Mouse (Mus musculus): Measurements from ENCODE around the gene ccdc198. TPM values are rescaled to one million over a fixed set of nuclear protein-coding genes. Genes with fewer than 3 reads are reported as not detected.
A peak's percentile ranks its signal among the peaks of the same experiment; 100 is the strongest.
"Not testable (repeated sequence)": the region's sequence is repeated elsewhere in the genome, so short reads cannot be mapped to it uniquely, and the experiment has no call there.

The ccdc198 gene
- polyA plus RNA-seq, 1 experiment from 2014 or later, result 1.3 TPM

DNA sequence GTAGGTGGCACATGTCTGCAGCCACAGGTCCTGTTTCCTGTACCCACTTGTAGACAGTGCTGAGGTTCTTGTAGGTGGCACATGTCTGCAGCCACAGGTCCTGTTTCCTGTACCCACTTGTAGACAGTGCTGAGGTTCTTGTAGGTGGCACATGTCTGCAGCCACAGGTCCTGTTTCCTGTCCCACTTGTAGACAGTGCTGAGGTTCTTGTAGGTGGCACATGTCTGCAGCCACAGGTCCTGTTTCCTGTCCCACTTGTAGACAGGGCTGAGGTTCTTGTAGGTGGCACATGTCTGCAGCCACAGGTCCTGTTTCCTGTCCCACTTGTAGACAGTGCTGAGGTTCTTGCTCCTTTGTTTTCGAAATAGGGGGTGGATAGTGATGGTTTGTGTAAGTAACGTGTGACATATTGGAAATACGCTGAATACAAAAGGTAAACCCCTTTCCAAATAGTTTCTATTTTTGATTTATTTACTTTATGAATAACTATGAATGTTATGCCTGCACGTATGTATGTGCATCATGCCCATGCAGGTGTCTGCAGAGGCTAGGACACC lies 25.7 kb downstream of the ccdc198 start:
- H3K4me3 ChIP-seq (ENCODE audit: low read depth, low read length); H3K9me3 ChIP-seq (ENCODE audit: control insufficient read depth, low read length); H3K4me2 ChIP-seq (replicated peaks; ENCODE audit: low read depth, low read length); H3K36me3 ChIP-seq (ENCODE audit: control insufficient read depth, insufficient read depth, low read length); DNase-seq (ENCODE audit: low spot score); H3K27me3 ChIP-seq (ENCODE audit: control insufficient read depth, insufficient read depth, low read length); H3K27ac ChIP-seq (ENCODE audit: low read depth, low read length); H3K9ac ChIP-seq (ENCODE audit: low read depth, low read length); ATAC-seq (ENCODE audit: low FRiP score); H3K4me1 ChIP-seq (replicated peaks; ENCODE audit: control insufficient read depth, insufficient read depth, low read length): not testable (repeated sequence)
- WGBS, result 93% methylated on average over 4 of the region's 4 CpGs

DNA sequence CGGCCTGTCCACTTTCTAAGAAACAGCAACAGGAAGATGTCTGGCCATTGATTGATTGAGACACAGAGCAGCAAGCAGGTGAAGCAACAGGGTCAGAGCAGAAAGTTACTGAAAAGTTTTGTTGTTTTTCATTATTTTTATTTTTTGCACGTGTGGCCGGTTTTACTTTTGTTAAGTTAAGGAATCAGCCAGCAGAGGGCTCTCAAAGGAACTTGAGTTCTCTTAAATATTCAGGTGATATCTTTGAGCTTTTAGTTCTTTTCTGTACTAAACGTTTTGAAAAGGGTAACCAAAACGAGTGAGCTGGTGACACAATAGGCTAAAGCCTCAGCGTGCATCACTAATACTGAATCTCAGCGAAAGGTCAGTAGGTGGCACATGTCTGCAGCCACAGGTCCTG lies 26.6 kb downstream of the ccdc198 start:
- WGBS, result 78% methylated on average over 7 of the region's 7 CpGs
- ATAC-seq (ENCODE audit: low FRiP score) (no peak), DNase-seq (ENCODE audit: low spot score) (no peak)
- Histone ChIP-seq H3K27ac (ENCODE audit: low read depth, low read length) (no peak overlapping the region), H3K36me3 (ENCODE audit: control insufficient read depth, insufficient read depth, low read length) (no peaks in the 10 kb centered on the region), H3K4me1 (replicated peaks; ENCODE audit: control insufficient read depth, insufficient read depth, low read length) (no peaks in the 10 kb centered on the region), H3K9me3 (ENCODE audit: control insufficient read depth, low read length) (no peaks in the 10 kb centered on the region), H3K4me3 (ENCODE audit: low read depth, low read length) (no peak overlapping the region), H3K27me3 (ENCODE audit: control insufficient read depth, insufficient read depth, low read length) (no peaks in the 10 kb centered on the region), H3K9ac (ENCODE audit: low read depth, low read length) (no peak overlapping the region), H3K4me2 (replicated peaks; ENCODE audit: low read depth, low read length) (no peak overlapping the region)

DNA sequence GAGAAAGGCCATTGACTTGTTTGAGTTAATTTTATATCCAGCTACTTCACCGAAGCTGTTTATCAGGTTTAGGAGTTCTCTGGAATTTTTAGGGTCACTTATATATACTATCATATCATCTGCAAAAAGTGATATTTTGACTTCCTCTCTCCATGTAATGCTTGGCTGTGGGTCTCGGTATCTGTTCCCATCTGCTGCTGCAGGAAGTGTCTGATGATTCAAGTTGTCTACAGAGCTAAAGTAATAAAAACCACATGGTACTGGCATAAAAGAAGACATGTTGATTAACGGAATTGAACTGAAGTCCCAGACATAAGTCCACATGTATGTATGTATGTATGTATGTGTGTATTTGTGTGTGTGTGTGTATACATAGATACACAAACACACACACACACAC lies 35.1 kb downstream of the ccdc198 start:
- H3K27me3 ChIP-seq (ENCODE audit: control insufficient read depth, insufficient read depth, low read length); H3K9me3 ChIP-seq (ENCODE audit: control insufficient read depth, low read length); DNase-seq (ENCODE audit: low spot score); H3K4me1 ChIP-seq (replicated peaks; ENCODE audit: control insufficient read depth, insufficient read depth, low read length); H3K4me3 ChIP-seq (ENCODE audit: low read depth, low read length); H3K4me2 ChIP-seq (replicated peaks; ENCODE audit: low read depth, low read length); H3K36me3 ChIP-seq (ENCODE audit: control insufficient read depth, insufficient read depth, low read length); H3K9ac ChIP-seq (ENCODE audit: low read depth, low read length); ATAC-seq (ENCODE audit: low FRiP score); H3K27ac ChIP-seq (ENCODE audit: low read depth, low read length): not testable (repeated sequence)
- whole genome bisulfite sequencing, result 85% methylated on average over 3 of the region's 3 CpGs

DNA sequence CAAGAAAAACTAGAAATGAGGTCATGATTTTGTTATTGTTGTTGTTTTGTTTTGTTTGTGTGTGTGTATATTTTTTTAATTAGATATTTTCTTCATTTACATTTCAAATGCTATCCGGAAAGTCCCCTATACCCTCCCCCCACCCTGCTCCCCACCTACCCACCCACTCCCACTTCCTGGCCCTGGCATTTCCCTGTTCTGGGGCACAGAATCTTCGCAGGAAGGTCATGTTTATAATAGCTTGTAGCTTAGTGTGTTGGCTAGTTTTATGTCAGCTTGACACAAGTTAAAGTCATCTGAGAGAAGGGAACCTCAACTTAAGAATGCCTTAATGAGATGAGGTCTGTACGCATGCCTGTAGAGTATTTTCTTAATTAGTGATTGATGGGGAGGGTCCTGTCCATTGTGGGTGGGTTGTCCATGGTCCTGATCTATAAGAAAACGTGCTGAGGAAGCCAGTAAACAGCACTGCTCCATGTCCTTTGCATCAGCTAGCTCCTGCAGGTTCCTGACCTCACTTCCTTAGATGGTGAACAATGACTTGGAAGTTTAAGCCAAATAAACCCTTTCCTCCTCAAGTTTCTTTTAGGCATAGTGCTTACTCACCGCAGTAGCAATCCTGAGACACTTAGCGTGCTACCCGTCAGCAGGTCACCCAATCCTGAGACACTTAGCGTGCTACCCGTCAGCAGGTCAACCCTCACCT lies 44.0 kb downstream of the ccdc198 start:
- Histone ChIP-seq H3K9me3 (ENCODE audit: control insufficient read depth, low read length) (no peaks in the 10 kb centered on the region), H3K4me1 (replicated peaks; ENCODE audit: control insufficient read depth, insufficient read depth, low read length) (no peaks in the 10 kb centered on the region), H3K27ac (ENCODE audit: low read depth, low read length) (no peak overlapping the region), H3K9ac (ENCODE audit: low read depth, low read length) (no peak overlapping the region), H3K4me2 (replicated peaks; ENCODE audit: low read depth, low read length) (no peak overlapping the region), H3K27me3 (ENCODE audit: control insufficient read depth, insufficient read depth, low read length) (no peaks in the 10 kb centered on the region), H3K4me3 (ENCODE audit: low read depth, low read length) (no peak overlapping the region), H3K36me3 (ENCODE audit: control insufficient read depth, insufficient read depth, low read length) (no peaks in the 10 kb centered on the region)
- DNase-seq (ENCODE audit: low spot score), result no peak
- ATAC-seq (ENCODE audit: low FRiP score), result no peak
- WGBS, result 80% methylated on average over 9 of the region's 9 CpGs

DNA sequence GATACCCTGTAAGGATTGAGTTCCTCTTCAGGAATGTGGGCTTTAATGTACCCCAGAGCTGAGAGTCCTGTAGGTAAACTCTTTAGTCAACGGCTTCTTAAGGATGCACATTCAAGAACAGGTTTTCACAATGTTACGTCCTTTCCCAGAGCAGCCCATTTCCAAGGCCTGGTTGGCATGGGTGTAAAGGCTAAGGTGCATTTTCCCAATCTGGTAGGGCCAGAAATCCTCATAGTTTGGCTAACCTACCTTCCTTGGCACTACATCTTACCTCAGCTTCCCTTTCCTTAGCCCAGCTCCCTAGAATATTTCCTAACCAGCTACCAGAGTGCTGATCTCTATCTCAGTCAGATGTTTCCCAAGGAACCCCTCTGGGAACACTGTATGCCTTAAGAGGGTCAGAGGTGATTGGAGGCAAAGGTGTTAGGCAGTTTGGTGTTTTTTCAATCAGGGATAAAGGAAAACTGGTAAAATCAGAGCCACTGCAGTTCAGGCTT lies 48.2 kb downstream of the ccdc198 start:
- H3K4me3 ChIP-seq (ENCODE audit: low read depth, low read length), result no peak overlapping the region
- H3K4me1 ChIP-seq (replicated peaks; ENCODE audit: control insufficient read depth, insufficient read depth, low read length), result no peaks in the 10 kb centered on the region
- no peak for ATAC-seq (ENCODE audit: low FRiP score)
- H3K9me3 ChIP-seq (ENCODE audit: control insufficient read depth, low read length), result no peaks in the 10 kb centered on the region
- H3K4me2 ChIP-seq (replicated peaks; ENCODE audit: low read depth, low read length), result no peak overlapping the region
- no peaks in the 10 kb centered on the region for H3K36me3 ChIP-seq (ENCODE audit: control insufficient read depth, insufficient read depth, low read length)
- H3K9ac ChIP-seq (ENCODE audit: low read depth, low read length), result no peak overlapping the region
- no peaks in the 10 kb centered on the region for H3K27me3 ChIP-seq (ENCODE audit: control insufficient read depth, insufficient read depth, low read length)
- no peak overlapping the region for H3K27ac ChIP-seq (ENCODE audit: low read depth, low read length)
- 93% methylated on average over 2 of the region's 2 CpGs for WGBS
- DNase-seq (ENCODE audit: low spot score), result no peak

DNA sequence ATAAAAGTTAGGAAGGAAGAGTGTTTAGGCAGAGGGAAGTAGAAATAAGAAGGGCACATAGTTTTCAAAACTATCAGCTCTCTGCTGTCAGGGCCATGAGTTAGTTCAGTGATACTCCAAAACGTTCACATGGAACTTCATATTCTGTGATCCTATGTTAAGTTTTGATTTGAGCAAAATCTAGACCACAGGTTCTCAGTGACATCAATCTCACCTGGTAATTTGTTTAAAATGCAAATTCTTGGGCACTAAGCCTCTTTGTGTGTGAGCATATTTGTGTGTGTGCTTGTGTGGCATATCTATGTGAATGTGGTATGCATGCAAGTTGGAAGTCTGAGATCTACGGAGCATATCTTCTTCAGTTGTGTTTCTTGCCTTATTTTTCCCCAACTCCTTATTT lies 59.0 kb downstream of the ccdc198 start:
- Histone ChIP-seq H3K9ac (ENCODE audit: low read depth, low read length) (no peak overlapping the region), H3K36me3 (ENCODE audit: control insufficient read depth, insufficient read depth, low read length) (0 out of 2 replicates have a peak, but pooled peaks cover 3% of the 10 kb centered on the region)
- no peak for ATAC-seq (ENCODE audit: low FRiP score)

DNA sequence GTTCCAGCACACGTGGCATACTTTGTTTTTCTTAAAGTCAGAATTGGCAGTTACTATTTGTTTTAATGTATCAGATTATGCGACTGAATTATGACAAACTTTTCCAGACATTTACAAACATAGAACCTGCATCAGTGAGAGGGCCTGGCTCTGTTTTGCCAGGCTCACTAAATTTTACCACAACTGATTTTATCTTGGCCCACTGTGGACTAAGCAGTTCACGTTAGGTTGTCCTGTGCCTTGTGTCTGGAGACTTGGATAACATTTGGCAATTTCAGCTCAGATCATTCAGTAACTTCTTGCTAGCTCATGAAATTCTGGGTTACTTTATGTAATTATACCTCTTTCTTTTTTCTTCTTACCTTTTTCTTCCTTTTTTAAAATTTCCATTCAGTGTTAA lies 65.5 kb downstream of the ccdc198 start:
- H3K9me3 ChIP-seq (ENCODE audit: control insufficient read depth, low read length), result no peaks in the 10 kb centered on the region
- H3K4me1 ChIP-seq (replicated peaks; ENCODE audit: control insufficient read depth, insufficient read depth, low read length), result no peaks in the 10 kb centered on the region
- WGBS, result 93% methylated on average over 3 of the region's 3 CpGs
- ATAC-seq (ENCODE audit: low FRiP score) (no peak), DNase-seq (ENCODE audit: low spot score) (no peak)
- H3K4me3 ChIP-seq (ENCODE audit: low read depth, low read length), result no peak overlapping the region
- 0 out of 2 replicates have a peak, but pooled peaks cover 3% of the 10 kb centered on the region for H3K36me3 ChIP-seq (ENCODE audit: control insufficient read depth, insufficient read depth, low read length)
- H3K9ac ChIP-seq (ENCODE audit: low read depth, low read length), result no peak overlapping the region
- H3K27ac ChIP-seq (ENCODE audit: low read depth, low read length), result no peak overlapping the region
- no peak overlapping the region for H3K4me2 ChIP-seq (replicated peaks; ENCODE audit: low read depth, low read length)
- H3K27me3 ChIP-seq (ENCODE audit: control insufficient read depth, insufficient read depth, low read length), result no peaks in the 10 kb centered on the region

More for the DNA sequence above, 59.0 kb downstream of the ccdc198 start:
- 93% methylated on average over 2 of the region's 2 CpGs for WGBS
- H3K27ac ChIP-seq (ENCODE audit: low read depth, low read length), result no peak overlapping the region
- H3K4me1 ChIP-seq (replicated peaks; ENCODE audit: control insufficient read depth, insufficient read depth, low read length), result no peaks in the 10 kb centered on the region
- H3K27me3 ChIP-seq (ENCODE audit: control insufficient read depth, insufficient read depth, low read length), result no peaks in the 10 kb centered on the region
- no peak overlapping the region for H3K4me3 ChIP-seq (ENCODE audit: low read depth, low read length)
- no peak overlapping the region for H3K4me2 ChIP-seq (replicated peaks; ENCODE audit: low read depth, low read length)
- H3K9me3 ChIP-seq (ENCODE audit: control insufficient read depth, low read length), result no peaks in the 10 kb centered on the region
- DNase-seq (ENCODE audit: low spot score), result no peak

DNA sequence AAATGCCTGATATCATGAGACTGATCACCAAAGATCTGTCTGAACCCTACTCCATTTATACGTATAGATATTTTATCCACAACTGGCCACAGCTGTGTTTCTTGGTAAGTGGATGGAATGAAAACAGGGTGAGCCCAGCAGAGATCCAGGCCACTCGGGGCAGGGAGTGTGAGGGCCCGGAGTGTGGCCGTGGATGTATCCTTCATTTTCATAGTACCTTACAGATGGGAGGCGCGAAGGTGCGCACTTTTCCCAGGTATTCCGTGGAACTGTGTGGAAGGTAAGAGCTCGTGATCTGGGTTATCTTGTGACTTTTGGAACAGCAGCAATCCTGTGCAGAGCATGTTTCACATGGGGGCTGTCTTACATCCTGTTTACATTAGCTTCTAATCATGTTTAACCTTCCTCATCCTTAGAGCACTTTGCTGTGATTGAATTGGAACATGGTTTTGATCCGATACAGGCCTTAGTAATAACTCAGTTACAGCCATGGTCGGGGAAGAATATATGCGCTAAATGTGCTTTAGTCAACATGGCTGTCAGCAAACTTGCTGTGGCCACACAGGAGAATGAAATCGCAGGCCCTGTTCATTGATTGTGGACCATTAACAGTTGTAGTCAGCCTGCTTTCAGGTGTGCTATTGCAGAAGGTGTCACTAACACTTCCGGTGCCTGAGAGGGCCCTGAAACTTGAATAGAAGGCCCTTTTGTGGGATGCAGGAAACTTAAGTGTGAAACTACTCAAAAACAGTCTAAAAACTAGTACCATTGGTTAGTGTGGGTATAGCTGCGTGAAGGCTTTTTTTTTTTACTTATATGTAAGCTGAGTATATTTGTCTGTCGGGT lies 71.8 kb downstream of the ccdc198 start:
- Histone ChIP-seq H3K36me3 (ENCODE audit: control insufficient read depth, insufficient read depth, low read length) (no peaks in the 10 kb centered on the region), H3K9ac (ENCODE audit: low read depth, low read length) (peak overlapping the region; percentile 94), H3K4me2 (replicated peaks; ENCODE audit: low read depth, low read length) (peak overlapping the region; percentile 86), H3K4me3 (ENCODE audit: low read depth, low read length) (peak overlapping the region; percentile 96), H3K27me3 (ENCODE audit: control insufficient read depth, insufficient read depth, low read length) (no peaks in the 10 kb centered on the region), H3K9me3 (ENCODE audit: control insufficient read depth, low read length) (no peaks in the 10 kb centered on the region), H3K27ac (ENCODE audit: low read depth, low read length) (peak overlapping the region; percentile 84; the same call in 1 of the 2 replicates), H3K4me1 (replicated peaks; ENCODE audit: control insufficient read depth, insufficient read depth, low read length) (peaks cover 9% of the 10 kb centered on the region)
- DNase-seq (ENCODE audit: low spot score) (peak; percentile 10), ATAC-seq (ENCODE audit: low FRiP score) (no peak)
- WGBS, result 61% methylated on average over 16 of the region's 16 CpGs

Data from hindbrain, embryonic 11.5 days (tissue).